Mouse (Mus musculus) brain, embryonic 18.5 days (tissue): ENCODE results near the gene H2-Q1.
"Not testable (repeated sequence)": the region's sequence is repeated elsewhere in the genome, so short reads cannot be mapped to it uniquely, and the experiment has no call there.

Experiments used
- DNase-seq: peaks from one replicate; pipeline ENCODE4 v3.0.0-alpha.2; 2012; ENCODE audit warnings: low read depth, low spot score

The H2-Q1 gene

DNA sequence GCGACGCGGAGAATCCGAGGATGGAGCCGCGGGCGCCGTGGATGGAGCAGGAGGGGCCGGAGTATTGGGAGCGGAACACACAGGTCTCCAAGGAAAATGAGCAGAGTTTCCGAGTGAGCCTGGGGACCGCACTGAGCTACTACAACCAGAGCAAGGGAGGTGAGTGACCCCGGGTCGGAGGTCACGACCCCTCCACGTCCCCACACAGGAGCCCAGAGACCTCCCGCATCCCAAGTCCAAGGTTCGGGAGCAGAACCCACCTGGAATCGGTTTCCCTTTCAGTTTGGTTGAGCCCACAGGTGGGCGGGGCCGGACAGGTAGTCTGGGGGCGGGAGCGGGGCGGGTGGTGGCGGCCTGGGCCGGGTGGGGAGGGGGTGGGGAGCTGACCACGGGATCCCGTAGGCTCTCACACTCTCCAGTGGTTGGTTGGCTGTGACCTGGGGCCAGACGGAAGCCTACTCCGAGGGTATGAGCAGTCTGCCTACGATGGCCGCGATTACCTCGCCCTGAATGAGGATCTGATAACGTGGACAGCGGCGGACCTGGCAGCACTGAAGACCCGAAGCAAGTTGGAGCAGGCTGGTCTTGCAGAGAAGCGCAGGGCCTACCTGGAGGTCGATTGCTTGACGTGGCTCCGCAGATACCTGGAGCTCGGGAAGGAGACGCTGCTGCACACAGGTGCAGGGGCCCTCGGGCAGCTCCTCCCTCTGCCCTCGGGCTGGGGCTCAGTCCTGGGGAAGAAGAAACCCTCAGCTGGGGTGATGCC, 22.7 kb downstream of the H2-Q1 start:
- no peak for DNase-seq

DNA sequence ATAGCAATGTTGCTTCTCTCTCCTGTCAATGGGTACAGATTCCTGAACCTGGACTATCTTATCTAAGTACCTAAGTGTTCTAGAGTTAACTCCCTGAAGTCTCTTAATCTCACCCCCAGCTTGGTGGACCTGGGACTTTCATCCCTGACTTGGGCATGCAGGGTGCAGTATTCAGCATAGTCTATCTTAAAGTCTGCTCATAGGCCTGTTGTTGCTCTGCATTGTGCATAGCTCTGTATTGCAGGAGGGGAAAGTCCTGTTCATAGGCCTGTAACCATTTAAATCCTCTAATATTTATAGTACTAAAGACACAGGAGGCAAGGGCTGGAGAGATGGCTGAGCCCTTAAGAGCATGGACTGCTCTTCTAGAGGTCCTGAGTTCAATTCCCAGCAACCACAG, 27.5 kb downstream of the H2-Q1 start:
- not testable (repeated sequence) for DNase-seq

DNA sequence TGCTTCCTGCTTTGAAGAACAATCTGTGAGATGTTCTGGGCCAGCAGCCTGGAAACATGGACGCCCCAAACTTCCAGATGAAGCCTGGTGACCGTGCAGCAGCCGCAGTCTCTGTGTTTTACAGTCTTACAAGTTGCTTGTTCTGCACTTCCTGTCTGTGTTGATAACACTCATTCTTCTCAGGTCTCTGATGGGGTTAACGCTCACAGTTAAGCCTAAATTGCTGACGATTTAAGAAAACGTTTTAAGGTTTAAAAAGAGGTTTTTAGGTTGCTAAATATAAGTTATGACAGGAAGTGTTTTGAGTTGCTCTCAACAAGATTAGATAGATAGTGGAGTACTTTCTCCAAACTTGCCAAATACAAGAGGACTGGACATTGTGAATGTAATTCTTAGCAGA, 33.1 kb downstream of the H2-Q1 start:
- DNase-seq: not testable (repeated sequence)

DNA sequence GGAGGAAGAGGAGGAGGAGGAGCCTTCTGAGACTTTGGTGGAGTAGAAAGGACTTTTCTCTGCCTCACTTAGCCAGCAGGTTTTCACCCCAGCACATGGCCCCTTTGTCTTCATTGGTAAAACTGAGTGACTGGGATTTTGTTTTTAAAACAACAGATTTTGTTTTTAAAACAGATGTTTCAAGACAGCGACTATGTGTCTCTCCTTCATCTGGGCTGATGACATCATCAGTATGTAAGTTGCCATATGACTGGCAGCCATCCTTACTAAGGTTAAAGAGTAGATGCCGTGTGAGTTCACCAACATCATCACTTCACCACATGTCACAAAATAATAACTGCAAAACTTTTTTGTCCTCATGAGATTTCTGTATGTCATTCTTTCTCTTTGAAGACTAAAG, 33.9 kb downstream of the H2-Q1 start:
- no peak for DNase-seq

DNA sequence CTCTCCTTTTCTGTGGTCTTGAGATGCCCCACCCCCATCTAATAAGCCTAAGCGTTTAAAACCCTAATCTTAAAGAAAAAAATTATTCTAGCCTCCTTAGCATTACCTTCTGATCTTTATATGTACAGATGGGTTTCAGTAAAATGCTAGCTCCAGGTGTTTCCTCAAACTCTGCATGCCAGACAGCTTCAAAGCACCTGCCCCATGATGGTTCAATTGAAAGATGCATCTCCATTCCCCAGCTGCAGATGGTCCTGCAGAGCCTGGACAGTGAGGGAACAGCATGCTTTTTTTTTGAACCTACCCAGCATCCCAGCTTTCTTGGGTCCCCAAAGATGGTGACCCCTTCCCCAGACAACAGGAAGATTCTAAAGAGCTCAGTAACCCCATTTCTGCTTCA, 36.9 kb downstream of the H2-Q1 start:
- no peak for DNase-seq

DNA sequence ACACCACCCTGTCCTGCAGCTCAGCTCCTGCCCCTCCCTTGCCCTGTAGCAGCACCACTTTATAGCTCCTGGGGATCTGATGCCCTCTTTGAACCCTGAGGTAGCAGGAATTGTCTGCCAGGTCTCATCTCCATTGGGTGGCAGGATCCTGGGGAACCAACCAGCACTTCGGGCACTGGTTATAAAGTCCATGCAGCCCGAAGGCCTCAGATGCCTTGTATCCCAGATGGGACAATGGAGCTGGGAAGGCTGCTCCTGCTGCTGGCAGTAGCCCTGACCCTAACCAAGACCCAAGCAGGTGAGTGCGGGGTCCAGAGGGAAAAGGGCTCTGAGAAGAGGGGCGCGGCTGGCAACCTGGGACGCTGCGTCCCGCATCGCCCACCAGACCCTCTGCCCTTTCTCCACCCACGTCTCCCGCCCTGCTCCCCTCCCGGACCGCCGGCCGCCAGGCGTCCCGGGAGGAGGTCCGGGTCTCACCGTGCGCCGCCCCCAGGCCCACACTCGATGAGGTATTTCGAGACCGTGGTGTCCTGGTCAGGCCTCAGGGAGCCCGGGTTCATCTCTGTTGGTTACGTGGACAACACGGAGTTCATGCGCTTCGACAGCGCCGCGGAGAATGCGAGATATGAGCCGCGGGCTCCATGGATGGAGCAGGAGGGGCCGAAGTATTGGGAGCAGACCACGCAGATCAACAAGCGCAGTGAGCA, 38.7 kb downstream of the H2-Q1 start:
- no peak for DNase-seq

DNA sequence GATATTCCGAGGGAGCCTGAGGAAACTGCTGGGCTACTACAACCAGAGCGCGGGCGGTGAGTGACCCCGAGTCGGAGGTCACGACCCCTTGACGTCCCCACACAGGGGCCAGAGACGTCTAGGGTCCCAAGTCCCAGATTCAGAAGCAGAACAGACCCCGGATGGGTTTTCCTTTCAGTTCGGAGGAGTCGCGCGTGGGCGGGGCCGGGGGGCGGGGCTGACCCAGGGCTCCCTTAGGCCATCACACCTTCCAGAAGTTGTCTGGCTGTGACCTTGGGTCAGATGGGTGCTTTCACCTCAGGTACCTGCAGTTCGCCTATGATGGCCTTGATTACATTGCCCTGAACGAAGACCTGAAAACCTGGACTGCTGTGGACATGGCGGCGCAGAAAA, 39.3 kb downstream of the H2-Q1 start:
- DNase-seq: no peak
